Mouse (Mus musculus) liver, embryonic 11.5 days (tissue): Measurements from ENCODE around the gene Apbb2. TPM values are rescaled to one million over a fixed set of nuclear protein-coding genes. Genes with fewer than 3 reads are reported as not detected.

ENCODE experiments used
- ATAC-seq: fragments of 200-750 bp; cut with Nextera tagmentation; replicated peaks from 2 replicates; pipeline ENCODE4 v1.8.0; 2017; ENCODE audit warnings: moderate number of reproducible peaks, mild to moderate bottlenecking, moderate TSS enrichment, moderate library complexity; ENCODE audit not compliant: low FRiP score
- DNase-seq: peaks from one replicate; pipeline ENCODE4 v3.0.0-alpha.2; 2017; ENCODE audit warnings: low spot score
- H3K27ac ChIP-seq: fragments of 300-500 bp; sonication (generic); 2 replicates; pipeline ENCODE4 v1.5.1; 2014; ENCODE audit warnings: mild to moderate bottlenecking, low read depth, low read length, control low read depth
- H3K27me3 ChIP-seq: fragments of 300-500 bp; sonication (generic); replicated peaks from 2 replicates; pipeline ENCODE4 v1.6.1; 2014; ENCODE audit warnings: low read length, mixed read lengths; ENCODE audit not compliant: control insufficient read depth, insufficient read depth
- H3K36me3 ChIP-seq: fragments of 300-500 bp; sonication (generic); 2 replicates; pipeline ENCODE4 v1.6.1; 2014; ENCODE audit warnings: mild to moderate bottlenecking, low read length, moderate library complexity, mixed read lengths; ENCODE audit not compliant: control insufficient read depth, insufficient read depth
- H3K4me1 ChIP-seq: fragments of 300-500 bp; sonication (generic); replicated peaks from 2 replicates; pipeline ENCODE4 v1.6.1; 2014; ENCODE audit warnings: low read length, mixed read lengths; ENCODE audit not compliant: control insufficient read depth, insufficient read depth
- H3K4me2 ChIP-seq: fragments of 300-500 bp; sonication (generic); 2 replicates; pipeline ENCODE4 v1.6.1; 2014; ENCODE audit warnings: mild to moderate bottlenecking, control low read depth, moderate library complexity
- H3K4me3 ChIP-seq: fragments of 300-500 bp; sonication (generic); 2 replicates; pipeline ENCODE4 v1.5.1; 2014; ENCODE audit warnings: low read depth, low read length, control low read depth
- H3K9ac ChIP-seq: fragments of 300-500 bp; sonication (generic); 2 replicates; pipeline ENCODE4 v1.6.1; 2014; ENCODE audit warnings: low read depth, low read length, control low read depth
- H3K9me3 ChIP-seq: fragments of 300-500 bp; sonication (generic); 2 replicates; pipeline ENCODE4 v1.6.1; 2016; ENCODE audit warnings: low read length, inconsistent platforms, mixed read lengths; ENCODE audit not compliant: control insufficient read depth
- WGBS: fragments of 180-500 bp; shearing (Covaris S2); extraction: QIAGEN DNeasy Blood & Tissue Kit; methylation state at CpG from one replicate; pipeline ENCODE4 v1.1.7; 2014; 5-methylcytosine and 5-hydroxymethylcytosine counted together
- polyA plus RNA-seq: library from polyadenylated mRNA; unstranded; fragments of >200 nt; fragmentation: Nextera tagmentation; extraction: Ambion mirVana; gene quantifications from 2 replicates; pipeline ENCODE4 v1.2.1, GENCODE M21; 2014

Apbb2 gene
- polyA plus RNA-seq, 1 experiment from 2014 or later = 14.2 TPM

GRCm38 (mm10) chr5:66491907-66492562 is 126.5 kb downstream of the Apbb2 start:
- DNase-seq = no peak
- WGBS = 84% methylated on average over 14 of the region's 14 CpGs
- Histone ChIP-seq H3K9me3 (no peaks in the 10 kb centered on the region), H3K4me1 (peaks cover 4% of the 10 kb centered on the region; the same call in 1 of the 2 replicates), H3K27ac (no peak overlapping the region), H3K36me3 (no peaks in the 10 kb centered on the region), H3K27me3 (no peaks in the 10 kb centered on the region), H3K4me3 (no peak overlapping the region), H3K9ac (no peak overlapping the region), H3K4me2 (no peak overlapping the region)
- no peak for ATAC-seq

- no peak overlapping the region for H3K27ac ChIP-seq
- ATAC-seq = no peak
- no peak overlapping the region for H3K4me2 ChIP-seq
Observed at GRCm38 (mm10) chr5:66486028-66486427, 132.6 kb downstream of the Apbb2 start.

GRCm38 (mm10) chr5:66476266-66476665 is 142.3 kb downstream of the Apbb2 start:
- no peak for DNase-seq
- WGBS = 81% methylated on average over 10 of the region's 10 CpGs

More at GRCm38 (mm10) chr5:66486028-66486427, 132.6 kb downstream of the Apbb2 start:
- no peak overlapping the region for H3K9ac ChIP-seq
- DNase-seq = no peak
- no peaks in the 10 kb centered on the region for H3K4me1 ChIP-seq
- no peak overlapping the region for H3K4me3 ChIP-seq
- no peaks in the 10 kb centered on the region for H3K9me3 ChIP-seq
- 67% methylated on average over 7 of the region's 7 CpGs for WGBS
- no peaks in the 10 kb centered on the region for H3K36me3 ChIP-seq
- no peaks in the 10 kb centered on the region for H3K27me3 ChIP-seq

GRCm38 (mm10) chr5:66475824-66476223 is 142.8 kb downstream of the Apbb2 start:
- no peaks in the 10 kb centered on the region for H3K9me3 ChIP-seq
- H3K9ac ChIP-seq = no peak overlapping the region
- no peak for DNase-seq
- H3K4me2 ChIP-seq = no peak overlapping the region
- no peaks in the 10 kb centered on the region for H3K4me1 ChIP-seq
- no peak overlapping the region for H3K4me3 ChIP-seq
- 76% methylated on average over 6 of the region's 6 CpGs for WGBS
- H3K27ac ChIP-seq = no peak overlapping the region
- no peaks in the 10 kb centered on the region for H3K36me3 ChIP-seq
- no peaks in the 10 kb centered on the region for H3K27me3 ChIP-seq
- ATAC-seq = no peak

More at GRCm38 (mm10) chr5:66476266-66476665, 142.3 kb downstream of the Apbb2 start:
- no peak overlapping the region for H3K4me3 ChIP-seq
- H3K4me1 ChIP-seq = no peaks in the 10 kb centered on the region
- no peaks in the 10 kb centered on the region for H3K36me3 ChIP-seq
- ATAC-seq = no peak
- no peak overlapping the region for H3K9ac ChIP-seq
- H3K27me3 ChIP-seq = no peaks in the 10 kb centered on the region
- no peaks in the 10 kb centered on the region for H3K9me3 ChIP-seq
- no peak overlapping the region for H3K27ac ChIP-seq
- H3K4me2 ChIP-seq = no peak overlapping the region

GRCm38 (mm10) chr5:66474153-66474552 is 144.4 kb downstream of the Apbb2 start:
- Histone ChIP-seq H3K9ac (no peak overlapping the region), H3K9me3 (no peaks in the 10 kb centered on the region), H3K27ac (no peak overlapping the region), H3K36me3 (no peaks in the 10 kb centered on the region), H3K4me2 (no peak overlapping the region), H3K4me1 (no peaks in the 10 kb centered on the region), H3K27me3 (no peaks in the 10 kb centered on the region), H3K4me3 (no peak overlapping the region)
- DNase-seq (no peak), ATAC-seq (no peak)
- WGBS = 68% methylated on average over 11 of the region's 11 CpGs

- H3K27me3 ChIP-seq = no peaks in the 10 kb centered on the region
- no peaks in the 10 kb centered on the region for H3K4me1 ChIP-seq
- no peak overlapping the region for H3K4me2 ChIP-seq
- no peak for DNase-seq
- no peak overlapping the region for H3K27ac ChIP-seq
- WGBS = 80% methylated on average over 12 of the region's 12 CpGs
- no peaks in the 10 kb centered on the region for H3K9me3 ChIP-seq
- no peak overlapping the region for H3K4me3 ChIP-seq
- H3K9ac ChIP-seq = no peak overlapping the region
- ATAC-seq = no peak
- no peaks in the 10 kb centered on the region for H3K36me3 ChIP-seq
Observed at GRCm38 (mm10) chr5:66473599-66473998, 145.0 kb downstream of the Apbb2 start.

GRCm38 (mm10) chr5:66470837-66471236 is 147.7 kb downstream of the Apbb2 start:
- H3K4me2 ChIP-seq = no peak overlapping the region
- H3K27ac ChIP-seq = no peak overlapping the region
- WGBS = 80% methylated on average over 5 of the region's 5 CpGs
- H3K9ac ChIP-seq = no peak overlapping the region
- H3K9me3 ChIP-seq = no peaks in the 10 kb centered on the region
- no peaks in the 10 kb centered on the region for H3K36me3 ChIP-seq
- H3K4me1 ChIP-seq = no peaks in the 10 kb centered on the region
- H3K4me3 ChIP-seq = no peak overlapping the region
- DNase-seq (no peak), ATAC-seq (no peak)
- H3K27me3 ChIP-seq = no peaks in the 10 kb centered on the region

GRCm38 (mm10) chr5:66469685-66470084 is 148.9 kb downstream of the Apbb2 start:
- H3K9ac ChIP-seq = no peak overlapping the region
- no peak for ATAC-seq
- H3K4me1 ChIP-seq = no peaks in the 10 kb centered on the region
- 70% methylated on average over 11 of the region's 11 CpGs for WGBS
- H3K9me3 ChIP-seq = no peaks in the 10 kb centered on the region
- H3K27me3 ChIP-seq = no peaks in the 10 kb centered on the region
- DNase-seq = no peak
- H3K4me2 ChIP-seq = no peak overlapping the region
- H3K27ac ChIP-seq = no peak overlapping the region
- no peak overlapping the region for H3K4me3 ChIP-seq
- H3K36me3 ChIP-seq = no peaks in the 10 kb centered on the region

GRCm38 (mm10) chr5:66468331-66469001 is 150.1 kb downstream of the Apbb2 start:
- Histone ChIP-seq H3K9ac (no peak overlapping the region), H3K4me2 (no peak overlapping the region), H3K4me3 (no peak overlapping the region), H3K4me1 (no peaks in the 10 kb centered on the region), H3K27me3 (no peaks in the 10 kb centered on the region), H3K27ac (no peak overlapping the region), H3K9me3 (no peaks in the 10 kb centered on the region), H3K36me3 (no peaks in the 10 kb centered on the region)
- DNase-seq (no peak), ATAC-seq (no peak)
- 63% methylated on average over 4 of the region's 4 CpGs for WGBS
